Mouse (Mus musculus) frontal cortex, postnatal 10 days (tissue): ENCODE data around the gene Skap1.
"Not testable (repeated sequence)": the region's sequence is repeated elsewhere in the genome, so short reads cannot be mapped to it uniquely, and the experiment has no call there.

ENCODE experiments used
- DNase-seq, 2 experiments: peaks; one replicate each; pipeline ENCODE4 v3.0.0; 2022; ENCODE audit warnings: low spot score in 2 of 2, mixed read lengths in 1 of 2

Skap1 gene

DNA sequence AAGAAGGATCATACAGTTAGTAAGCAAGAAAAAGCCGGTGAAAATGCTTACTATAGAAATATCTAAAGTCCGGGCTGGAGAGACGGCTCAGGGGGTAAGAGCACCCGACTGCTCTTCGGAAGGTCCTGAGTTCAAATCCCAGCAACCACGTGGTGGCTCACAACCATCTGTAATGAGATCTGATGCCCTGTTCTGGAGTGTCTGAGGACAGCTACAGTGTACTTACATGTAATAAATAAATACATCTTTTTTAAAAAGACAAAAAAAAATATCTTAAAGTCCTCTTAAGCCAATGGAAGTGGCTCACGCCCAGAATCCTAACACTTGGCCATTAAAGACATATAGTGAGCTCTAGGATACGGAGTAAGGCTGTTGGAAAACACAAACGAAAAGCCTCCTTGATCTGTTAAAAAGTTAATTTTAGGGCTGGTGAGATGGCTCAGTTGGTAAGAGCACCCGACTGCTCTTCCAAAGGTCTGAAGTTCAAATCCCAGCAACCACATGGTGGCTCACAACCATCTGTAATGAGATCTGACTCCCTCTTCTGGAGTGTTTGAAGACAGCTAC, 313.8 kb downstream of the Skap1 start:
- not testable (repeated sequence) for DNase-seq

DNA sequence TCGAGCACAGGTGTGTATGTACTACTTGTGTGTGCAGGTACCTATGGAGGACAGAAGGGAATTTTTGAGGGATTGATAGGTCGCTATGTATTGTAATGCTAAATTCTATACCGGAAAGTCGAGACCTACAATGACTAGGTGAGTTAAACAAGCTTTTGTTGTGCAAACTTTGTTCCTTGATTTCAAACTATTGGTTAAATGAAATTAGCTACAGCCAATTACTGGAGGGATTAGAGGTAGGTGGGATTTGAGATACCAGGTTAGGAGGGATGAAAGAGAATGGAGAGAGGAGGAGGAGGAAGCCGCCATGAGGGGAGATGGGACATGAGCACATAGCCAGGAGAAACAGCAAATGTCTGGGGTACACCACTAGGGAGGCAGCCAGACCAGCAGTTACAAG, 315.9 kb downstream of the Skap1 start:
- DNase-seq = no peak

DNA sequence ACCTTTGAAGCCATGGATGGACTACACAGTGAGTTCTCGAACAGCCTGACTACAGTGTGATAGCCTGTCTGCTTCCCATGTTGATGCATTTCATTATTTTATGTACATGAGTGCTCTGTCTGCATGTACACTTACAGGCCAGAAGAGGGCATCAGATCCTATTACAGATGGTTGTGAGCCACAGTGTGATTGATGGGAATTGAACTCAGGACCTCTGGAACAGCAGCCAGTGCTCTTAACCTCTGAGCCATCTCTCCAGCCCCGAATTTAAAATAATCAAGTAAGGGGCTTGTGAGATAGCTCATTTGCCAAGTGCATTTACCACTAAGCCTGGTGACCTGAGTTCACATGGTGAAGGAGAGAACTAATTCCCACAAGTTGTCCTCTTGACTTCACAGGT, 317.0 kb downstream of the Skap1 start:
- DNase-seq = no peak

DNA sequence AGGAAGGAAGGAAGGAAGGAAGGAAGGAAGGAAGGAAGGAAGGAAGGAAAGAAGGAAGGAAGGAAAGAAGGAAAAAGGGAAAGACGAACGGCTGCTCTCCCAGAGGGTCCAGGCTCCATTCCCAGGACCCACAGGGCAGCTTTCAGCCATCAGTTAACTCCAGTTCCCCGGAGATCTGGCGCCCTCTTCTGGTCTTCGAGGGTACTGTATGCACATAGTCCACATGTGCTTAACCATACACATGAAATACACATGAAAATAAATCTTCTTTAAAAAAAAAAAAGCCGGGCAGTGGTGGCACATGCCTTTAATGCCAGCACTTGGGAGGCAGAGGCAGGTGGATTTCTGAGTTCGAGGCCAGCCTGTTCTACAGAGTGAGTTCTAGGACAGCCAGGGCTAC, 320.5 kb downstream of the Skap1 start:
- DNase-seq = peak in 1 of 2 experiments; percentile 50

DNA sequence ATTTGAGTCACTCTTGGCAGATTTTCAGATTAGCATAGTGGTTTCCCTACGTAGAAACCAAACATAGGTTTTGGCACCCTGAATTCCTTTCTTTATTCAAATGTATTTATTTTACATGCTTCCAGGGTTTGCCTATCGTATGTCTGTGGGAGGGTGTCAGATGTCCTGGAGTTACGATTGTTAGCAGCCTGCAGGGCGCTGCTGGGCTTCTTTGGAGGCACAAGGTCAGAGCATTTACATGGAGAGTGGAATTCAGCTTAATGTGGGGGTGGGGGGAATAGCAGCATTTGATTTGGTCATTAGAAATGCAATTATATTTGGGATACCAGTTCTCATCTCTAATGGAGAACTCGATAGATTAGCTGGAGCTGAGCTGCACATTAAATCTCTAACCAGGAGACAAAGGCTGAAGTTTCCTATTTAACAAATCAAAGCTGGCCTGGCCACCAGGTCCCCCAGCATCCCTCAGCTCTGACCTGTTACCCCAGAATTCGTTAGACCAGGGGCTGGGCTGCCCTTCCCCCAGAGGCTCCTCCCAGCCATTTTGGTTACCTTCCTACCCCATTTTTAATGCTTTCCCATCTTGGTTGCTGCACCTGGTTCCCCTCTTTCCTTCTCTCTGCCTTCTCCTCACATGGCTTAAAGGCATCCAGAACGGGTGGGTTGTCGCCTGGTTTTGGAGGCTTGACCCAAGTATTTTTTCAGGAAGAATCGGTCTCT, 322.5 kb downstream of the Skap1 start:
- DNase-seq = no peak

DNA sequence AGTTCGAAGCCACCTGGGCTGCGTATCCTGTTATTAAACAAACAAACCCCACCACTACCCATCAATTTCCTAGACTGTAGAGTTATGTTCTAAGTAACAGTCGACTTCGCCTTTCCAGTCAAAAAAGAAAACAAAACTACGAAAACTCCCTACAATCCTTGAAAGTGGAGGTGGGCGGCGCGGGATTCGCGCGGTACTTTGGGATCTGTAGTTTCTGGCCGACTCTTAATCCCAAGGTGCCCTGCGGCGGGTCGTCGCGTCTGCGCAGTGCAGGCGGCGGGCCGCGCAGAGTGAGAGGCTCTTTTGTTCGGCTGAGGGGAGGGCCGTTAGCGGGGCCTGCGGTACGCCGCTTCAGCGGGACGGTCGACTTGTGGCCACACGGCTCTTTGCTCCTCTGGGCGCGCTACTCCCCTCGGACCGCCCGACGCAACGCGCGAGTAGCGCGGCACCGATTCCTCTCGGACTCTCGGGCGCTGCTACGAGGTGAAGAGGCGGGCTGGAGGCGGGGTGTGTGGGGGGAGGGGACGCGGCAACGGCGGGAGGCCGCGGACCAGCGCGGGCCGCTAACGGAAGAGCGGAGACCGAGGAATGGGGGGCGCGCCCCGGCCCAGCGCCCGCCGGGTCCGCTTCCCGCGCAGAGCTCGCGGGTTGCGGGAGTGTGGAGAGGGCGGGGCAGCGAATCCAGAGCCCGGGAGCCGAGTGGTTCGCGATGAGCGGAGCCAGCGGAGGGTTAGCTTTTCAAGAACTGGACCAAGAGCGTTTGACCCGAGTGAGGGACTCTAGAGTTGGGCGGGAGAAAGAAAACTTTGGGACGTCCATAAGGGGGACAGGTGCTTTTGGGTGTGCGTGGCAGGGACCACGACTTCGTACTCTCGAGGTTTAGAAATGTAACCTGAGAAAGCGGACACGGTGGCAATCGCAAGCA, 324.7 kb downstream of the Skap1 start, which contains the start of gene Cbx1:
Gene Cbx1 (plus strand): TSS at position 257 of the 925 bp plus-strand sequence.
- DNase-seq = peak; percentile 83 to 88

DNA sequence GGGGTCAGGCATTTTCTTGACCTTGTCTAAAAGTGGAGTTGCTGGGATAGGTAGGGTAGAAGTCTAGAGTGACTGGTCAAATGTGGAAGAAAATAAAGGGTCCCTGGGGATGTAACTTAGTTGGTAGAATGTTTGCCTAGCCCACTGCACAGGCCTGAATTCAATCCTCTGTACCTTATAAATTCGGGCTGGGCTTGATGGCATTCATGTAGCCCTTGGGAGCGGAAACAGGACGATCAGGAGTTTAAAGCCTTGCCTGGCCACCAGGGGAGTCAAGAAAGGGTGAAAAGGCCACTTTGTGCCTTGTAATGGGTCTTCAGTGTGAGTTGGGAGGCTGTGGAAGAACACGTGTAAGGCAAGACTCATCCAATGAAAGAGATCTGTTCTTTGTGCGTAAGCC, 325.6 kb downstream of the Skap1 start:
- DNase-seq = no peak

DNA sequence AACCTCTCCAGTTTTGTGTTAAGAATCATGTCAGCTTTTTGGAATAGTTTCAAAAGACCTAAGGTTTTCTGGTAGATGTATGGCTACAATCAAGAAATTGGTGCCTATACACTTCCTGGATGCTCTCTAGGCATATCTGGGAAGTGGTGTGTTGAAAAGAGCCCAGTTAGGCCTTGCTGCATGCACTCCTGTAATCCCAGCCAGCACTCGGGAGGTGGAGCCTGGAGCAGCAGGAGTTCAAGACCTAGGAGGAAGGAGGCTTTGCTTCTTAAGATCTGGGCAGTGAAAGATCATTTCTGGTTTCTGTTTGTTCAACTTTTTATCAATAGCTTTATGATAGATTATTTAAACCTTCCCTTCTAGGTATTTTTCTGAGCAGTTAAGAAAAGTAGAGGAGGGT, 326.3 kb downstream of the Skap1 start:
- DNase-seq = no peak

DNA sequence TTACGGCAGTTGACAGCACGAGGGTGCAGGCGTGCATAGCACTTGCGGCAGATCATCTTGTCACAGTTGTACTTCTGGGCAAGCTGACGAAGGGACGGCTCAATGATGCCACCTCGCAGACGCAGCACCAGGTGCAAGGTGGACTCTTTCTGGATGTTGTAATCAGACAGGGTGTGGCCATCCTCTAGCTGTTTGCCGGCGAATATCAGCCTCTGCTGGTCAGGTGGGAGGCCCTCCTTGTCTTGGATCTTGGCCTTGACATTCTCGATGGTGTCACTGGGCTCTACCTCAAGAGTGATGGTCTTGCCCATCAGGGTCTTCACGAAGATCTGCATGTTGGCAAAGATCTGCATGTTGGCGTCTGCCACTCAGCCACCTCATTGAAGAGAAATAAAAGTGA, 331.1 kb downstream of the Skap1 start:
- DNase-seq = no peak

DNA sequence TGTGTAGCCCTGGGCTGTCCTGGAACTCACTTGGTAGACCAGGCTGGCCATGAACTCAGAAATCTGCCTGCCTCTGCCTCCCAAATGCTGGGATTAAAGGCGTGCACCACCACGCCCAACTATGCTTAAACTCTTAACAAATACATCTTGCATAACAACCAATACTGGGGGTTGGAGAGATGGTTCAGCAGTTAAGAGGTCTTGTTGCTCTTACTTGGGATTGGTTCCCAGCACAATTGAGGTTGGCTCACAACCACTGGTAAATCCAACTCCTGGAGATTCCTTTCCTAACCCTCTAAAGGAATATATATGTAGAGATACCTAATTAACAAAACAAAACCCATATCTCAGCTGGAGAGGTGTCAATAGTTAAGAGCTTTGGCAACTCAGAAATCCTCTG, 331.7 kb downstream of the Skap1 start:
- DNase-seq = no peak

DNA sequence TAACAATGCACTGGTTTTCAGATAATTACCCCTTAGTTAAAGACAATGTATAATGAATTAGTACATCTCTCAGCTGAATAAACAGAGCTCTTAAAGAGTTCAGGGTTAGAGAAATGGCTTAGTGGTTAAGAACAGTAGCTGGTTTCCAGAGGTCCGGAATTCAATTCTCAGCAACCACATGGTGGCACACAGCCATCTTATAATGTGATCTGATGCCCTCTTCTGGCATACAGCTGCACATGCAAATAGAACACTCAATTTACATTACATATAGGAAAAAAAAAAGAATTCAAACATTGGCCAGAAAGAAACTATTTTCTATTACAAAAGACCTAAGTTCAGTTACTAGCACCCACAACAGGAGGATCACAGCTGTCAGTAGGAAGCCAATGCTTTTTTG, 332.2 kb downstream of the Skap1 start:
- no peak for DNase-seq

DNA sequence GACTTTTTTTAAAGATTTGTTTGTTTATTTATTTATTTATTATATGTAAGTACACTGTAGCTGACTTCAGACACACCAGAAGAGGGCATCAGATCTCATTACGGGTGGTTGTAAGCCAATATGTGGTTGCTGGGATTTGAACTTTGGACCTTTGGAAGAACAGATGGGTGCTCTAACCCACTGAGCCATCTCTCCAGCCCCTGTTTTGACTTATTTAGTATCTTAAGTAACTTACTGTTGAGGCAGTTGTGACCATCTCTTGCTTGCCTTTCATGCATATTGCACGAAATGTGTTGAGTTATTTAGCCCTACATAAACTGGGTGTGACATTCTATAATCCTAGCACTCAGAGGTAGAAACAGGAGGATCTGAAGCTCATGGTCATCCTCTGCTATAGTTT, 335.1 kb downstream of the Skap1 start:
- no peak for DNase-seq

DNA sequence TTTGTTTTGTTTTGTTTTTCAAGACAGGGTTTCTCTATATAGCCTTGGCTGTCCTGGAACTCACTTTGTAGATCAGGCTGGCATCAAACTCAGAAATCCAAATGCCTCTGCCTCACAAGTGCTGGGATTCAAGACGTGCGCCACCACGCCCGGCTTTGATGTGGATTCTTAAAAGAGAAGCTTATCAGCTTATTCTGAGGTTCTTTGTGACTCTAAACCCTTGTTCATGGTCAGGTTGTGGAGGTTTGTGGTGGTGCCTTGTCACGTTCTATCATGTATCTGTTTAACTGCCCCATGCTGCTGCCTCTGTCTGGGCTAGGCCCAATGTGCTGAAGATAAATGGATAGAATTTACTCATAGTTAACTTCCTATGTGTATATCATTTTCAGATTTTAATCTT, 341.2 kb downstream of the Skap1 start:
- DNase-seq = no peak

DNA sequence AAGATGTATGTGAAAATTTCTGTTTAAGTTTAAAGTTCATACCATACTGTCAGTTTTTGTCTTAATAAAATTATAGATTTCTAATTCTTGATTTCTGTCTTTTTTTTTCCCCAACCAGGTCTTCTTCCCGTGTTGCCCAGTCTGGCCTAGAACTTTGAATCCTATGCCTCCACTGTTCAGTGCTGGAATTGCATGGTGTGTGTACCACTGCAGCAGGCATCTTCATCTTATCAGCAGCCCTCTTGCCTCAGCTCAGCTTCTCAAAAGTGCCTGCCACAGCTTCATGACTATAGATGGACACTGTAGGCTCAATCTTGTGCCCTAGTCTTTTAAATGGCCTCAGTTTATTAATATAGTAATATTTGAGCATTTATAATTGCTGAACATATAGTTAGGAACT, 343.7 kb downstream of the Skap1 start:
- no peak for DNase-seq
